Mouse (Mus musculus): ENCODE measurements at regions not wholly inside any gene's neighbourhood (a gene's known extent, or its start where the extent isn't known, plus 50 kb on each side); places are given as distances from the start of the nearest gene placed in this dataset.

- no peak for ATAC-seq
Measured at GRCm38 (mm10) chr9:33826116-33826515, 659.6 kb upstream of the Kirrel3 start.

GRCm38 (mm10) chr9:33827409-33827808 lies 658.3 kb upstream of the Kirrel3 start:
- ATAC-seq: no peak

- ATAC-seq: no peak
Measured at GRCm38 (mm10) chr9:33837666-33838380, 647.9 kb upstream of the Kirrel3 start.

- no peak for ATAC-seq
Measured at GRCm38 (mm10) chr9:33849623-33850022, 636.1 kb upstream of the Kirrel3 start.

- no peak for ATAC-seq
Measured at GRCm38 (mm10) chr9:33850024-33850423, 635.7 kb upstream of the Kirrel3 start.

- ATAC-seq: no peak
Measured at GRCm38 (mm10) chr9:33850993-33851392, 634.7 kb upstream of the Kirrel3 start.

- no peak for ATAC-seq
Measured at GRCm38 (mm10) chr9:33856169-33856568, 629.5 kb upstream of the Kirrel3 start.

GRCm38 (mm10) chr9:33858511-33858910 lies 627.2 kb upstream of the Kirrel3 start:
- no peak for ATAC-seq

- ATAC-seq: no peak
Measured at GRCm38 (mm10) chr9:33868666-33869065, 617.0 kb upstream of the Kirrel3 start.

GRCm38 (mm10) chr9:33887279-33887678 lies 598.4 kb upstream of the Kirrel3 start:
- no peak for ATAC-seq

- ATAC-seq: no peak
Measured at GRCm38 (mm10) chr9:33892001-33892400, 593.7 kb upstream of the Kirrel3 start.

- ATAC-seq: no peak
Measured at GRCm38 (mm10) chr9:33901313-33902076, 584.2 kb upstream of the Kirrel3 start.

GRCm38 (mm10) chr9:33903991-33904570 lies 581.6 kb upstream of the Kirrel3 start:
- ATAC-seq: no peak

GRCm38 (mm10) chr9:33914919-33915318 lies 570.8 kb upstream of the Kirrel3 start:
- no peak for ATAC-seq

GRCm38 (mm10) chr9:33915349-33916056 lies 570.2 kb upstream of the Kirrel3 start:
- no peak for ATAC-seq

- ATAC-seq: no peak
Measured at GRCm38 (mm10) chr9:33930286-33930685, 555.4 kb upstream of the Kirrel3 start.

- ATAC-seq: no peak
Measured at GRCm38 (mm10) chr9:33934071-33934470, 551.6 kb upstream of the Kirrel3 start.

GRCm38 (mm10) chr9:33954319-33954718 lies 531.4 kb upstream of the Kirrel3 start:
- no peak for ATAC-seq
